Mouse (Mus musculus) fat pad, adult 2 months (tissue): ENCODE measurements at regions not wholly inside any gene's neighbourhood (a gene's known extent, or its start where the extent isn't known, plus 50 kb on each side); places are given as distances from the start of the nearest gene placed in this dataset.

Experiments
- DNase-seq: peaks from one replicate; pipeline ENCODE4 v3.0.0-alpha.2; 2011; ENCODE audit warnings: low read depth, low spot score; ENCODE audit errors: extremely low read depth

DNA sequence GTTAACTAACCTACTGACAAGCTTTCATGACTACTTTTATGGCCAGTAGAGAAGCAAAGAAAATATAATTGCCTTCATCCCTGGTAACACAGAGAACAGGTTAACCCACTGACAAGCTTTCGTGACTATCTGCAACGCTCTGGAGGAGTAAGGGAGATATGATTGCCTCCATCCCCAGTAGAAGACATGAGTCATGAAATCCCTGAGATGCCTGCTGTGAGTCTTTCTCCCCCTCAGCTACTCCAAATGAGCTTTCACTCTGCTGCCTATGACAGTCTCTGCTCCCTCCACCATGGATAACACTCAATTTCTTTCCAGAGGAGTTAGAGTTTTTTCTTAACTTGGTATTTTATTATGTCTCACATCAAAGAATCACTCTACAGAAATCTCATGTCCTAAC is 2493.4 kb upstream of the Gm7489 start:
- no peak for DNase-seq

DNA sequence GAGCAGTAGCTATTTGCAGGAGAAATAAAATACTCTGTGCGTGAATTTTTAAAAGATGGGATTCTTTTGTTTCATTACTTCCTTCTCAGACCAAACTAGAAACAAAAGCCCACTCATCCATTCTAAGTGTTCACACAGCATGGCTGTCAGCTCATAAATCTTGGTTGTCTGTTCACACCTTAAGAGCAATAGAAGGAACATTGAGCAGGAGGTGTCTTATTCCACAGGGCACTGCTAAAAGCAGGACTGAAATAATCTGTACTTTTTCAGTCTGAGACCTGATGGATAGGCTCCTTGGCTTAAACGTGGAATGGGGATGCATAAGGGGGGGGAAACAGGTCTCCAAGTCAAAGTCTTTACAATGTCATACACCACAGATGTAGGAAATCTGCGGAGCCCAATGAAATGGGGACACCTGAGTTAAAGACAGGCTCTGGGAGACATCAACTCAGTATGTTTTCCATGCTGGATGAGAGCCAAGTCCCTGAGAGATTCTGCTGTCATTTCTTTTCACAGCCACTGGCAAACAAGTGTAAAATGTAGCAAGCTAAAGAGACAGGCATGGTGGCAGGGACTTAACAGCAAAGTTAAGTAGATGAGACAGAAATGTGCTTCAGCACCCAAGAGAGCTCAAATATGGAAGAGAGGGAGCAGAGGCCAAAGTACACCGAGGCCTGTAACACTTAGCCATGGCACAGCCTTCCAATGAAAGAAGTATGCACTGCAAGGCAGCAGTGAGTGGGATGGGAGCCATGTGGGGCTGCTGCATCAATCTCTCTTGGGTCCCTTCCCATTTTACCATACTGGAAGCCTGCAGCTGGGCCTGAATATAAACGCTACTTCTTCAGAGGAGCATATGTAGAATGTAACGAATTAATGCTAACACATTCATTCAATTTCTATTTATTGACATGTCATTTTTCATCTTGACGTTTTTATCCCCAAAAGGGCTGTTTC is 2492.0 kb upstream of the Gm7489 start:
- no peak for DNase-seq

DNA sequence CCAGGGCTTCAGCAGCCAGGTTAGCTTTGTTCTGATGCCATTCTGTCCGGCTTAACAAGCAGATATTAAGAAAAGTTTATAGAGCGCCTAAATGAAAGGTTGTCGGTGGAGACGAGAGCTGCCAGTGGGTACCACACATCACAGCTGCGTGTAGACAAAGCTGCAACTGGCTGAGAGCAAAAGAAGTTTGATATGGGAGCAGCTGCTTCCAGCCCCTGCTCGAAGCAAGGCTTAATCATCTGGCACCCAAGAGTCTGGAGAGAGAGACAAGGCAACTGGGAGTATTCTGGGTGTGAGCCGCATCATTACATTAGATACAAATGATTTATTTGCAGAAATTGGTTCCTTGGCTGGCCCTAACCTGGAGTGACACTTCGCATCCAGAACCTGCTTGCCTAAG is 2488.7 kb upstream of the Gm7489 start:
- no peak for DNase-seq

DNA sequence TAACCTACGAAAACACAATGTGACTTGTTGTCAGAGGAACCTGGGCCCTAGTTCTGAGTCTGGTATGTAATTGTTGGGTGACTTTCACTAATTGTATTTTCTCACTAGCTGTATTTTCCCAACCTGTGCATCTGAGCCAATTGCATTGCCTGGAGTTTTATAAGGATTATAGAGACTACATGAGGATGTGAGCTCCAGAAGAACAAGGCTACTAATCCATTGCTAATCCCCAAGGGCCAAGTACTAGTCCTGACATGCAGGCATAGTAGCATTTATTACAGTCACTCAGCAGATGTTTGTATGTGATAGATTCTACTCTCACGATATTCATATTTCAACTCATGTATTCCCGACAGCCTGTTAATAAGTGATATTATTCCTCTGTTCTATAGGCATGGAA is 2481.1 kb upstream of the Gm7489 start:
- peak; percentile 87 for DNase-seq

DNA sequence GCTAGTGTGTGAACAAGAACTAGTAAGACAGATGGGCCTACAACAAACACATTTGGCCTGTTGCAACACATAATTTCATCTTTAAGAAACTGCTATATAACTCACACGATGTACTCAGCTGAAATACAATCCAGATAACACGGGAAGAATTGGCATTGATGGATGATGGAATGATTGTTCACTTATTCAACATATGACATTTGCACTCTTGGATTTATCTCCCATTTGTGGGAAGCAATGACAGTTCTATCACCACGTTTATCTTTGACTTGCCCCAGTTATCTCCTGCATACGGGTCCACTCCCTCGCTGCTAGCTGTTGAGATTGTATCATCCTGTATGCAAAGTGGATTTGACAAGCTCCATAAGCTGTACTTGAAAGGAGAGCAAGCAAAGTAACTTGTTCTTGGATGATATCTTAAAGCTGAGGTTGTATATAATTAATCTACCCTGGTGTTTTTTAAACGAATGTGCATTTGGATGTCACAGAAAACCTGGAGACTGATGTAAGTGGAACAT is 2474.9 kb upstream of the Gm7489 start:
- DNase-seq, result no peak

DNA sequence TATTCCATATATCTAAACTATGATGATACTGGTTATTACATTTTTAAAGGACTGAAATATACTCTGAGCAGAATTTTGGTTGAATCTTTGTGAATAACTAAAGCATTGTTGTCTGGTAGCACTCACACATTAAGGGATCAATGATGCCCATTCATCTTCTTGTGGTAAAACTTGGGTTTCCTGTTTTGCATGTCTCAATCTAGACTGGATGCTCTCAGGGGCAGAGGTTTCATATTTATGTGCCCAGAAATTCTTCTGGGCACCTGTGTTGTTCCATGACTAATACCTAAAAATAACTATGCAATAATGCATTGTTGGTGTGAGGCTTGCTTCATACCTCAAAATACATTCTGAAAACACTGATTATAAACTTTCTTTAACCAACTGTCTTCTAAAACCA is 2472.7 kb upstream of the Gm7489 start:
- DNase-seq, result no peak

DNA sequence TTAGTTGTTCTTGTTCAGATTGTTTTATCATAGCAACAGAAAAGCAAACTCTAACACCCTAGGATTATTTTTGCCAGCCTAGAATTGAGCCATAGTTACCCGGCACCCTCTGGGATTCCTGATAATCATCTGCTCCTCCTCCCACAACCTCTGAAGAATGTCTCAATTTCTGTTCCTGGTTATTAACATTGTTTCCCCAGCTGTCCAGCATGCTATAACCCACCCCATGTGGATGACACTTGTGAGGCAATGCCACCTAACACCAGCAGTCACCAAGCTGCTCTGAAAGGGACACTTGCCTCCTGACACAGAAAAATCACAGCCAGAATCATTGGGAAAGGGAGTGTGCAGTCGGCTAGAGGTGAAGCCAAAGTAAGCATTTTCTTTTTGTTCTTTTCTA is 2442.1 kb upstream of the Gm7489 start:
- DNase-seq, result peak; percentile 42

DNA sequence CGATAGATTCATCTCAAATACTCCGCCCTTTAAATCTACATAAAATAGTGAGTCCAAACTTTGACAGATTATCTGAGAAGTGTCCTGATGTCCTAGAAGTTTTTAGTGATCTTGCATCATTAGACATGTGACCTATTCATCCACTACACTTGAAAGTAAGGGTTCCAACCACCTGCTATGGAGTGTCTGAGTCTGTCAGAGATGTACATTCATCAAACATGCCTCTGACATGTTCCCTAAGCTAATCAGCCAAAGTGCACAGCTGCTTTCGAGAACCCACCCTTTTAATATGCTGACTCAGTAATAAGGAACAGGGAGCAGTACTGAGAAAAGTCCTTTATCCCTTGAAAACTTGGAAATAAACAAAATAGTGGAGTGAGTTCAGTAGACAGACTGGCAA is 2414.8 kb upstream of the Gm7489 start:
- no peak for DNase-seq

DNA sequence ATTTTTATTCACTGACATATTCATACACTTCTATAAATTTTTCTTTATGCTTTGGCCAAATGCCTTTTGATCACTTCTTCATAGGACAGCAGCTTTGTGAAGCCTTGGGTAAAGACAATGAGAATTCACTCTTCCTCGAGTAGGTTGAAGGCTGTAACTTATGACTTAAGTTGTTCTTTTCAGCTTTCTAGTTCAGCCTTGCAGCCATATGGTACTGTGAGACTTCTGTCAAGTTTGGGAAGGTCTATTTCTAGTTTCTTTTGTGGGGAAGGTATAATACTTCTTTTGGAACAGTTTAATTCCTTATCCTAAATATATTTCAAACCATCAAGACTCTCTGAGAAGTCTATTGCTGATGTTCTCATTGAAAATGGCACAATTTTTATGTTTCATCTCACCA is 2413.6 kb upstream of the Gm7489 start:
- DNase-seq, result no peak

DNA sequence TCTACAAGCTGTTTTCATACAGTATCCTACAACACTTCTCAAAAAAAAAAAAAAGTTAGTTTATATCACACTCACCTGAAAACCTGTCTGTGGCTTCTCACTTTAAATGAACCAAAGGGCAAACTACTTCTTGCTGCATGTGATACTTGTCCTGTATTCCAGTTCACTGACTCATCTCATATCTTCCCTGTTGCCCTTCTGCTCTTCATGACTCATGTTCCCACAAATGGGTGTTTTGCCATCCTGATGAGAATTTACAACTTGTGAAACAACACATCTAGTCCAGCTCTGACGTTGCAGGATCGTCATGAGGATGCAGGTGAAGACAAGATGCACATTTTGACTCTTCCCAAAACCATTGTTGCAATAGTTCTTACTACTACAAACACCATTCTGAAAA is 2412.7 kb upstream of the Gm7489 start:
- no peak for DNase-seq

DNA sequence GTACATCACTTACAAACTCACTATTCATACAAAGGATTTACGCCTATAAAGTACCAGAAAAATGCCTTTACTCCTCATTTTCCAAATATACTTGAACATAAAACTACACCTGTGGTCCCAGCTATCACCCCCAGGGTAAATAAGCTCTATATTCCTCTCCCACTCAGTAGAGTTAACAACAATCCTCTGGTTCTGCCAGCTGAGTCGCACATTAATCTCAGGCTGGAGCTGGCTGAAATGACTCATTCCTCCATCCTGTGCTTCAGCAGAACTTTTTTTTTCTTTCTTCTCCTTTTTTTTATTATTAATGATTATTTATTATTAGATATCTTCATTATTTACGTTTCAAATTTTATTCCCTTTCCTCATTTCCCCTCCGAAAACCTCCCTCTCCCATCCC is 2402.8 kb upstream of the Gm7489 start:
- no peak for DNase-seq

DNA sequence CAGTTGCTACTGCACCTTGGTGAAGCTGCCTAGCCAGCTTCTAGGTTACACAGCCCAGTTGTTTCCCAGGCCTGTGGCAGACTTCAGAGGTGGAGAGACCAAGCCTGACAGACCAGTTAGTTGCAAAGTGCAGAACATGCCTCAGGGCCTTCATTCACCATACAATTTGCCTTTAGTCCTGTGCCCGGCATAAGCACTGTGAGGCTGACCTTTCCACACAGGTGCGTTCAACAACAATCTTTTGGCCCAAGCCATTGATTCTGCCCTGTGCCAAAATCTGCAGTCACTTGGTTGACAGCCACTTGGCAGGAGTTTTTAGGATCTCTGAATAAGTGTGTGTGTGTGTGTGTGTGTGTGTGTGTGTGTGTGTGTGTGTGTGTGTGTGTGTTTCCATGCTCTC is 2400.5 kb upstream of the Gm7489 start:
- peak; percentile 97 for DNase-seq

DNA sequence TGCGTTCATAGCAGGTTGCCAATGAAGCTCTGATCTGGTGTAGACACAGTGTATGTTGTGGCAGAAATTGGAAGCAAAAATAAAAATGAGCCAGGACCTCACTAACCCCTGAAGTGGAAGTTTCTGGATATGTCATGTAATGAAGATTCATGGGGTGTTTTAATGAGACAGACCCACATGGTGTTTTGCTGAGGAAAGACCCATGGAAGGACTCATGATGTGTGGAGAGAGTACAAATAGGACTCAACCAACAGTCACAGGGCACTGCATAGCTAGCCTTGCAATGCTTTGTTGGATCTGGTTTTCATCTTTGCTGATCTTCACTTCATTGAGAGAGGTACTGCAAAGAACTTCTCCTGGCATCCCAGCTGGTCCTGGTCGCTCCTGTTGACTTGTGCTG is 2399.2 kb upstream of the Gm7489 start:
- DNase-seq, result no peak

DNA sequence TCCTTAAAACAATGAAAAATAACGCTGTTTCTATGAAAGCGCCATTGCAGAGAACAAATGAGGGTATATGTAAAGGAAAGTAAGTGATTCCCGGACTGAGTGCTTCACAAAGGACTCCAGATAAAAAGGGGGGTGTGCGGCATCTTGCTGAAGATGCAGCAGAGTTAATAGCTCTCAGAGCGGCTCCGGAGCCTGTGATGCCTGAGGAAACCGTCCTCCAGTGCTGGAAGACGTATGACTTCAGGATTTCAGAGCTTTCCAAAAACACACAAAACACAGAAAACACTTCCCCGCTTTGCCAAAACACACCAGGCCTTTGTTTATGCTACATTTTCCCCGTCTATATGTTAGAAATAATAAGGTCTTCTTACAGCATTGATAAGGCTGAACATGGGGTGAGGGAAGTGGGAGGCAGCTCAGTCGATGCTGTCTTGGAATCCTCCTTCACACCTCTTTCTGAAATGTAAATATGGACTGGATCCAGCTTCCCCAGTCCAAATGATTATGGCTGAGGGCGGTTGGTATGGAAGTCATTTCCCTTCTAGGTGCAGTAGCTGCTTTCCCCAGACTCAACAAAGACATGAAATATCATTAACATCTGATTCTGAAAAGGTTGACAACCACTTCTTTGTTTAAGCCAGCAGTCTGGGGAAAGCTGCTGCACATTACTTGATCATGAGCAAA is 2382.5 kb upstream of the Gm7489 start:
- no peak for DNase-seq

DNA sequence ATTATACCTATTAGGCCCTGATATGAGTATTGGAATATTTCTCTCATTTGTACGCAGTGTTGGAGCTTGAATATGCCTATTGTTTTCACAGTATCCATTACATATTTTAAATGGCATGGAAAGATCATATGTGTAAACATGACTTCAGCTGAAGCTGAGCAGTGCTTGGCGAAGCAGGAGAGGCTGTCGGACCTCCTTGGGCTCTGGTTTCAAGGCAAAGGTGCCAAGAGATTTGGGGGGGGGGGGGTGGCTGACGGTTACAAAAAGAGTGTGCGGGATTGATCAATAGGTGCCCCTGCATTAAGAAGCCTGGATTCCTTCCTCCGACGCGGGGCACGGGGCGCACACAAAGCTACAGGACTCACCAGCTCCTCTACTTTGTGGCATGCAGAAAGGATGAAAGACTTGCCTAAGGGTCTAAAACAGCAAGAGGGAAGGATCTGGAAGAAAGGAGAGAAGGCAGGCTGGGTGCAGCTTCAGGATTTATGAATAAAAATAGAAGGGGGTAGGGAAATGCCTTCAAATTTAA is 2381.9 kb upstream of the Gm7489 start:
- no peak for DNase-seq

DNA sequence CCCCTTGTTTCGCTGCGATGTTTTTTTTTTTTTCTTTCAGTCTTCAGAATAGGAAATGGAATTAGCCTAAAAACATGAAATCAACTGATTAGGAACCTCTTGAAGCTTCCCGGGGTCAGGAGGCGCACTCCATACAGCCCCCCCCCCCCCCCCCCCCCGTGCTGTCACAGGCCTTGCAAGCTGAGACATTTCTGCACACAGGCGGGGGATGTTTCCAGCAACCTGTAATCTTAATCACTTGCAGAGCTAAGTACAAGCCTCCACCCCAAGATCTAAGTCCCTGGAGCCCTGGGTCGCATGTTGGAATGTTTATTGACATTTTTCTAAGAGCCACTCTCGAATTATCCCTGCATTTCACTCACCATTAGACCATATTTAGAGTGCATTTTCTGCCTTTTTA is 2381.4 kb upstream of the Gm7489 start:
- no peak for DNase-seq

DNA sequence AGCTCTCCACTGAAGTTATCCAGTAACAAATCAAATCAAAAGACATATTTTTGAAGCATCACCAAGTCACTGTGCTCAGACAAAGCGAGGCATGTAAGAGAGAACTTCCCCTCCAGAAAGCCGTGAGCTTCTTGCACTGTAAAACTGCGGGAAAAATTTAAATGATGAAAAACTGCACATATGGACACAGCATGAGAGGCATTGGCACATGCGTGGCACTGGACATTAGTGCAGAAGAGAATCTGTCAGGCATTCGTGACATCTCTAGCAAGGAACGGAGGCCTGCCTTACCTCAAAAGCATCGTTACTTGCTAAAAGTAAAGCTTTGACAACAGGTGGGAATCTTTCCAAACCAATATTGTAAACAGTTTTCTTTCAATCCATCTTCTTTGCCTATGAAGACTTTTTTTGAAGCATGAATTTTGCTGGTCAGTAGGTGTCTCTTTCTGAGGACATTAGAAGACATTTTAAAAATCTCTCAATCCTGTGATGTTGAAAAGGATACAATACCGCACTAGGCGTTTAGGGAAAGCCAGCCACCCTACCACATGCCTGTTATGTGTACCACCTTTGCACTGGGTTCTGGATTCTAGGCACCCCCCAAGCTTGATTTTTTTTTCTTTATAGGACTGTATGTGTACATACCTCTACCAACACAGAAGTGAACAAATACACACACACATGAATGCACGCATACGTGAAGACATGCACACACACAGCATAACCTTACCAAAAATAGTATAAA is 2380.5 kb upstream of the Gm7489 start:
- no peak for DNase-seq

DNA sequence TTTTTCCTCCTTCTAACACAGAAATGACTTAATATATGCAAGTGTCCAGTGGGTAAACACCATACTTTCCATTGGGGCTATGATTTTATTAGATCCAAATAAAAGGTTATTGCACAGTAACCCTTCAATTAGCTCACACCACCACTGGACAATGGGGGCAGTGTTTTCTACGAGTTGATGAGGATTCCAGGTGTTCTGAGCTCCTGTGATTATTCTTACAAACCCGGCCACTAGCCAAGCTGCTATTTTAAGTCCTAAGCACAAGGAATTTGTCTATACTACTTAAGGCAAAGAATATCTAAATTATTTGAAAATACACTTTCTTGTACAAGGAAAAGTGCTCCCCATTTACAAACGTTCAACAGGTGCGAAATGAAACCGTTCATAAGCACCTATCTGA is 2379.9 kb upstream of the Gm7489 start:
- DNase-seq, result no peak

DNA sequence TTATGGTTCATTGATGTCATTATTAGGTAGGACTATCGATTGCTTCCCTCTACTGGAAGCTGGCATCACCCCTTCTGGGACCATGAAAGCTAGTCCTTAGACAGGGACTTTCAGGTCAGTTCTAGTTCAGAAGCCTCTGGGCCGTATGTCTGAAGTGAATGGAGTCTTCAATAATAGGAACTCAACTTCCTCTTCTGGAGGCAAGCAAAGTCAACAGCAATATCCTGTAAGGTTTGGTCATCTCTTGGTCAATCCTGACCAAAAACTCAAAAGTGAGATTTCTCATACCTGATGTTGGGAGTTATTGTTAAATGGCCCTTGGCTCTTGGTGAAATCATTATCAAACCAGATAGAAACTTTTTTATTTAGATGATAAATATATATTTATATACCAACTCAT is 2377.6 kb upstream of the Gm7489 start:
- no peak for DNase-seq

DNA sequence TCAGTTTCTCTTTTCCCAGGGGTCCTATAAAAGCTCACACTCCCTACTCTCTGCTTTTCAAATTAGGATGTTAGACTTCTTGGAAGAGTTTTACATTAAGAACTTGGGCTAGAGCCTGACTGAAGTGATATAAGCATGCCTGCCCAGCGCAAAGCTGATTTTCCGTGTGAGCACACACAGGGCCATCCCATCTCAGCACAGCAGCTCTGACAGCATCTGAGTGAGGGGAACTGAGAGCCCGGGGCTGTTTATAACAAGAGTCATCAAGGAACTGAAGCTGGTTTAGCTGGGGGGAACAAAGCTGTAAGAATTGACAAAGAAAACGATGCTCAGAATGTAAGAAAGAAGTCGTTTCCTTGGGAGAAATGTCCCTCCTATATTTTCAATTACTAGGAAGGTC is 2373.4 kb upstream of the Gm7489 start:
- DNase-seq, result no peak

DNA sequence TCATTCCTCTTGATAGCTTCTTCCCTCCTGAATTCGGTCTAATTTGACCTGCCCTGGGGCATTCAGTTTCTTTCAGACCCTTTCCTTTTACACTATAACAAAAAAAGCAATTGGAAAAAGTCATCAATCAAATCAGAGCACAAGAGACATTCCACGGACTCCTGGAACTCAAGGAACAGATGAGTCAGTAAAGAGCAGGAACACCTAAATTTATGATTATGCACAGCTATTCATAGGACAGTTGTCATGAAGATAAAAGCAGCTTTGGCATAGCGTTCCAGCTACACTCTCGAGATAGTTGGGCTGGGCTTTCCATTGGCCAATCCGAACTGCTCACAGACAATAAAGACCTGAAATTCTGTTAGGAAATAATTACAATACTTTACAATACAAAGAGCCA is 2348.4 kb upstream of the Gm7489 start:
- no peak for DNase-seq
